Mouse (Mus musculus): ENCODE results near the gene Wdr4.

- TF ChIP-seq CTCF (IDR thresholded peaks at IDR 0.05; ENCODE audit: extremely low read depth, insufficient read depth, insufficient read length, insufficient replicate concordance): no peak
- TF ChIP-seq POLR2A (IDR thresholded peaks at IDR 0.05; ENCODE audit: low read depth, low read length): peak; percentile 42
These were observed 7.8 kb downstream of the Wdr4 start for GRCm38 (mm10) chr17:31511792-31512495.

All from spleen, adult 2 months (tissue).